Mouse (Mus musculus): Measurements from ENCODE around the gene Pla2g4d. TPM values are rescaled to one million over a fixed set of nuclear protein-coding genes. Genes with fewer than 3 reads are reported as not detected.
A peak's percentile ranks its signal among the peaks of the same experiment; 100 is the strongest.

The Pla2g4d gene
- total and polyA plus RNA-seq, 3 experiments: not detected

DNA sequence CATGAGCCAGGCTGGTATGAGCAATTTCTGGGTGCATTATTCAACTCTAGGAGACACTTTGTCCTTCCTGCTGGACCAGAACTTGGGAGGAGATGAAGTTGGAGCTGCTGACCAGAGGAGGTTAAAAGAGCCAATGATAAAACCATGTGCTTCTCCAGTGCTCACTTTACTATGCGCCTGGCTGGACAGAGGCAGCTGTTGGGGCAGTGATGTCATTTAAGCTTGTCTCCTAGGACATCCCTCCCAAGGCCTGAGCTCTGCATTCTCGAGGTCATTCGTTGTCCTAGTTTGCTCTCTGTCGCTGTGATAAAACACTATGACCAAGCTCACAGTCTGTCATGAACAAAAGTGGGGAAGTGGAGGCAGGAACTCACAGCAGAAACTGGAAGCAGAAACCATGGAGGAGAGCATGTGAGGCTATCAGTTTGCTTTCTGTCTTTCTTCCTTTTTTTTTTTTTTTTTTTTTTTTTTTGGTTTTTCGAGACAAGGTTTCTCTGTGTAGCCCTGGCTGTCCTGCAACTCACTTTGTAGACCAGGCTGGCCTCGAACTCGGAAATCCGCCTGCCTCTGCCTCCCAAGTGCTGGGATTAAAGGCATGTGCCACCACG, 2.6 kb upstream of the Pla2g4d start:
- H3K9me3 ChIP-seq (replicated peaks; ENCODE audit: insufficient read depth, low read length): no peaks in the 10 kb centered on the region
- peak; percentile 73 for TF ChIP-seq ZNF384 (IDR thresholded peaks at IDR 0.05; ENCODE audit: low read depth, low read length)
- no peak for TF ChIP-seq ELF1 (IDR thresholded peaks at IDR 0.05; ENCODE audit: low read depth, low read length)
- no peaks in the 10 kb centered on the region for H3K79me2 ChIP-seq (ENCODE audit: control insufficient read depth, insufficient read depth, low read length, poor library complexity)
- H3K36me3 ChIP-seq (ENCODE audit: control insufficient read depth in 1 of 2, insufficient read depth in 2 of 2, low read length in 2 of 2): no peaks in the 10 kb centered on the region
- no peak overlapping the region for H3K27ac ChIP-seq (ENCODE audit: control insufficient read depth, low read depth, low read length)
- peak; percentile 10 for DNase-seq (ENCODE audit: low read depth, low spot score)
- no peak overlapping the region for H3K9ac ChIP-seq (ENCODE audit: control insufficient read depth, low read depth, low read length, poor library complexity, severe bottlenecking)
- H3K4me3 ChIP-seq (ENCODE audit: control insufficient read depth in 1 of 2, insufficient read depth in 1 of 2, low read depth in 2 of 2, low read length in 2 of 2): no peak overlapping the region
- H3K4me1 ChIP-seq (ENCODE audit: control insufficient read depth in 1 of 2, insufficient read depth in 2 of 2, low read length in 2 of 2): no peaks in the 10 kb centered on the region
- peaks cover 4 to 9% of the 10 kb centered on the region in 2 experiments; a peak in 3 of 4 replicates for H3K27me3 ChIP-seq (ENCODE audit: control insufficient read depth in 1 of 2, insufficient read depth in 2 of 2, low read length in 2 of 2)

DNA sequence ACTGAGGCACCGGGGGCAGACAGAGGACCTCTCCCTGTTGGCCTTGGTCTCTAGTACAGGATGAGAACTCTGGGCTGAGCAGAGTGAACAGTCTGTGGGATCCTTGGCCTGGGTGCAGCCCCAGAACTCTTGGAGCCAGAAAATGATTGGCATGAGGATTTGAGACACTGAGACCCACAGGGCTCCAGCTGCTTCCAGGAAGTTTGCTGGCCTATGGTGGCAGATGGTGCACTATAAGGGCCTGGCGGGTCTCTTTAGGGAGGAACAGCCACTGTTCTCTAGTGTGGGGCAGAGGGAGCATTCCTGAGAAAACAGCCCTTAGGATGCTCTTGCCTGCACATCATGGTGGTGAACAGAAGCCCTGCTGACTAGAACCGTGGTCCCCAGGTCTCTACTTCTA, 596 bp downstream of the Pla2g4d start:
- H3K9me3 ChIP-seq (replicated peaks; ENCODE audit: insufficient read depth, low read length): no peaks in the 10 kb centered on the region
- no peaks in the 10 kb centered on the region for H3K36me3 ChIP-seq (ENCODE audit: control insufficient read depth in 1 of 2, insufficient read depth in 2 of 2, low read length in 2 of 2)
- no peaks in the 10 kb centered on the region for H3K4me1 ChIP-seq (ENCODE audit: control insufficient read depth in 1 of 2, insufficient read depth in 2 of 2, low read length in 2 of 2)
- H3K9ac ChIP-seq (ENCODE audit: control insufficient read depth, low read depth, low read length, poor library complexity, severe bottlenecking): no peak overlapping the region
- TF ChIP-seq MAX (IDR thresholded peaks at IDR 0.05; ENCODE audit: low read length) (no peak), ZC3H11A (IDR thresholded peaks at IDR 0.05; ENCODE audit: low read depth, low read length) (no peak), ELF1 (IDR thresholded peaks at IDR 0.05; ENCODE audit: low read depth, low read length) (no peak), MAZ (IDR thresholded peaks at IDR 0.05; ENCODE audit: low read depth, low read length) (no peak), NRF1 (IDR thresholded peaks at IDR 0.05; ENCODE audit: insufficient read depth, low read depth, low read length, poor library complexity, severe bottlenecking) (no peak), MEF2A (IDR thresholded peaks at IDR 0.05; ENCODE audit: extremely low read depth, insufficient replicate concordance, low read depth, low read length, poor library complexity, severe bottlenecking) (no peak), SIN3A (IDR thresholded peaks at IDR 0.05; ENCODE audit: low read length) (no peak), GATA1 (IDR thresholded peaks at IDR 0.05; ENCODE audit: low read depth, low read length) (no peak), MYC (IDR thresholded peaks at IDR 0.05; ENCODE audit: low read depth, low read length) (no peak), CHD2 (IDR thresholded peaks at IDR 0.05; ENCODE audit: low read length) (no peak), ZKSCAN1 (IDR thresholded peaks at IDR 0.05; ENCODE audit: low read depth, low read length) (no peak), RCOR1 (IDR thresholded peaks at IDR 0.05; ENCODE audit: low read depth, low read length) (no peak), MXI1 (IDR thresholded peaks at IDR 0.05; ENCODE audit: low read depth, low read length) (no peak), POLR2AphosphoS2 (IDR thresholded peaks at IDR 0.05; ENCODE audit: low read length) (no peak), KAT2A (conservative IDR thresholded peaks at IDR 0.05; ENCODE audit: low read depth, low read length) (no peak), TCF12 (IDR thresholded peaks at IDR 0.05; ENCODE audit: low read depth, low read length) (no peak), JUND (IDR thresholded peaks at IDR 0.05; ENCODE audit: low read depth, low read length) (no peak), ZMIZ1 (IDR thresholded peaks at IDR 0.05; ENCODE audit: low read depth, low read length) (no peak)
- no peak for DNase-seq (ENCODE audit: low read depth, low spot score)
- H3K27ac ChIP-seq (ENCODE audit: control insufficient read depth, low read depth, low read length): no peak overlapping the region
- H3K4me3 ChIP-seq (ENCODE audit: control insufficient read depth in 1 of 2, insufficient read depth in 1 of 2, low read depth in 2 of 2, low read length in 2 of 2): no peak overlapping the region
- no peaks in the 10 kb centered on the region for H3K79me2 ChIP-seq (ENCODE audit: control insufficient read depth, insufficient read depth, low read length, poor library complexity)
- peaks cover 3 to 9% of the 10 kb centered on the region in 2 experiments for H3K27me3 ChIP-seq (ENCODE audit: control insufficient read depth in 1 of 2, insufficient read depth in 2 of 2, low read length in 2 of 2)
